Mouse (Mus musculus): ENCODE results near the gene Ppm1n. TPM values are rescaled to one million over a fixed set of nuclear protein-coding genes. Genes with fewer than 3 reads are reported as not detected.

Ppm1n gene
- total and polyA plus RNA-seq, 2 experiments: 0.13 TPM; not detected in 1

DNA sequence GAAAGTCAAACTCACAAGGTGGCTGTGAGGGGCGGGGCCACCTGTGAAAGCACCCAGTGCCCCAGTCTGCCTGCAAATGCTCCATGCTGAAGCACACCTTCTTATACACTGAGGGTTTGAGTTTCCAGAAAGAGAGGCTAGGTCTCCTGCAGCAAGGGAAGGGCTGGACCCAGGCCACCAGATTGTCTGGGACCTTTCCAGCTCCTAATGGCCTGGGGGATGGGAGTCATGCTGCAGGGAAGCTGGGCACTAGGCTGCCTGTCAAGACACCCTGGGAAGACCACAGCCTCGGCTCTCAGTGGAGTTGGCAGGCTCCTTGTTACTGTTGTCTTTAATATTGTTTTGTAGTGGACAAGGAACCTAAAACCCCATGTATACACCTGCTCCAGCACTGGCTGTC, 43.5 kb downstream of the Ppm1n start:
- Histone ChIP-seq H3K4me1 (ENCODE audit: control insufficient read depth, insufficient read depth, low read length) (peaks cover 34% of the 10 kb centered on the region), H3K36me3 (ENCODE audit: control insufficient read depth, insufficient read depth, low read length) (no peaks in the 10 kb centered on the region), H3K27ac (replicated peaks; ENCODE audit: insufficient read depth, low read depth, low read length) (peak overlapping the region; percentile 89), H3K9ac (ENCODE audit: low read depth, low read length) (peak overlapping the region; percentile 21; the same call in 1 of the 2 replicates), H3K79me2 (ENCODE audit: control insufficient read depth, insufficient read depth, low read length) (peaks cover 37% of the 10 kb centered on the region; the same call in 1 of the 2 replicates), H3K27me3 (ENCODE audit: control insufficient read depth, insufficient read depth, low read length) (no peaks in the 10 kb centered on the region), H3K4me3 (ENCODE audit: insufficient read depth, low read depth, low read length) (no peak overlapping the region)
- WGBS: 63% methylated on average over 2 of the region's 2 CpGs
- no peak for TF ChIP-seq CTCF (IDR thresholded peaks at IDR 0.05; ENCODE audit: low read depth, low read length)
- DNase-seq (ENCODE audit: extremely low read depth, low read depth, low spot score): peak; percentile 29

- Histone ChIP-seq H3K4me3 (ENCODE audit: insufficient read depth, low read depth, low read length) (no peak overlapping the region), H3K27ac (replicated peaks; ENCODE audit: insufficient read depth, low read depth, low read length) (peak overlapping the region; percentile 89), H3K36me3 (ENCODE audit: control insufficient read depth, insufficient read depth, low read length) (no peaks in the 10 kb centered on the region), H3K4me1 (ENCODE audit: control insufficient read depth, insufficient read depth, low read length) (peaks cover 45% of the 10 kb centered on the region), H3K79me2 (ENCODE audit: control insufficient read depth, insufficient read depth, low read length) (peaks cover 36% of the 10 kb centered on the region; the same call in 1 of the 2 replicates), H3K27me3 (ENCODE audit: control insufficient read depth, insufficient read depth, low read length) (no peaks in the 10 kb centered on the region), H3K9ac (ENCODE audit: low read depth, low read length) (0 out of 2 replicates have a peak overlapping the region, but pooled peaks have one; percentile 13)
- DNase-seq (ENCODE audit: extremely low read depth, low read depth, low spot score): peak; percentile 97
- TF ChIP-seq CTCF (IDR thresholded peaks at IDR 0.05; ENCODE audit: low read depth, low read length) (no peak), POLR2A (IDR thresholded peaks at IDR 0.05; ENCODE audit: extremely low read depth, insufficient read depth, low read length) (no peak)
- WGBS: 24% methylated on average over 2 of the region's 2 CpGs
Measured at GRCm38 (mm10) chr7:19235092-19235671, 44.7 kb downstream of the Ppm1n start.

DNA sequence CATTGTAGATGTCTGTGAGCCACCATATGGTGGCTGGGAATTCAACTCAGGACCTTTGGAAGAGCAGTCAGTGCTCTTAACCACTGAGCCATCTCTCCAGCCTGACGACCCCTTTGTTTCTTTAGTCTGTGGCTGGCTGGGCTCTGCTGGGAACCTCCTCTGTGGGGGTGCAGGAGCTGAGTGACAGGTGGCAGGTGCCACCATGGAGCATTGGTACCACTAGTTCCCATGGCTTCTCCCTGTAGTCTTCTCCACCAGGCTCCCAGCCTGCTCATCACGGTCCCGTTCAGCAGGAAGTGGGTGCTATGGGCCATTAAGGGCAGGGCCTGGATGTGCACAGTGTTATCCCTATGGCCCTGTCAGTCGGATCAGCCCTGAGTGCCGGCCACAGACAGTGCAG, 45.2 kb downstream of the Ppm1n start:
- Histone ChIP-seq H3K27me3 (ENCODE audit: control insufficient read depth, insufficient read depth, low read length) (no peaks in the 10 kb centered on the region), H3K27ac (replicated peaks; ENCODE audit: insufficient read depth, low read depth, low read length) (peak overlapping the region; percentile 89), H3K79me2 (ENCODE audit: control insufficient read depth, insufficient read depth, low read length) (peaks cover 32% of the 10 kb centered on the region; the same call in 1 of the 2 replicates), H3K4me1 (ENCODE audit: control insufficient read depth, insufficient read depth, low read length) (peaks cover 47% of the 10 kb centered on the region), H3K36me3 (ENCODE audit: control insufficient read depth, insufficient read depth, low read length) (no peaks in the 10 kb centered on the region), H3K9ac (ENCODE audit: low read depth, low read length) (peak overlapping the region; percentile 13), H3K4me3 (ENCODE audit: insufficient read depth, low read depth, low read length) (no peak overlapping the region)
- DNase-seq (ENCODE audit: extremely low read depth, low read depth, low spot score): no peak
- TF ChIP-seq CTCF (IDR thresholded peaks at IDR 0.05; ENCODE audit: low read depth, low read length) (no peak), POLR2A (IDR thresholded peaks at IDR 0.05; ENCODE audit: extremely low read depth, insufficient read depth, low read length) (no peak)
- WGBS: 60% methylated on average over 5 of the region's 5 CpGs

- TF ChIP-seq CTCF (IDR thresholded peaks at IDR 0.05; ENCODE audit: low read depth, low read length) (no peak), POLR2A (IDR thresholded peaks at IDR 0.05; ENCODE audit: extremely low read depth, insufficient read depth, low read length) (no peak)
- H3K27ac ChIP-seq (replicated peaks; ENCODE audit: insufficient read depth, low read depth, low read length): peak overlapping the region; percentile 96
- H3K4me1 ChIP-seq (ENCODE audit: control insufficient read depth, insufficient read depth, low read length): peaks cover 53% of the 10 kb centered on the region
- no peaks in the 10 kb centered on the region for H3K36me3 ChIP-seq (ENCODE audit: control insufficient read depth, insufficient read depth, low read length)
- H3K27me3 ChIP-seq (ENCODE audit: control insufficient read depth, insufficient read depth, low read length): no peaks in the 10 kb centered on the region
- no peak overlapping the region for H3K4me3 ChIP-seq (ENCODE audit: insufficient read depth, low read depth, low read length)
- peaks cover 19% of the 10 kb centered on the region; the same call in 1 of the 2 replicates for H3K79me2 ChIP-seq (ENCODE audit: control insufficient read depth, insufficient read depth, low read length)
- 45% methylated on average over 3 of the region's 3 CpGs for WGBS
- DNase-seq (ENCODE audit: extremely low read depth, low read depth, low spot score): peak; percentile 91
- no peak overlapping the region for H3K9ac ChIP-seq (ENCODE audit: low read depth, low read length)
Measured at GRCm38 (mm10) chr7:19231849-19232248, 48.0 kb downstream of the Ppm1n start.

GRCm38 (mm10) chr7:19230899-19231298, 49.0 kb downstream of the Ppm1n start:
- peak overlapping the region; percentile 96 for H3K27ac ChIP-seq (replicated peaks; ENCODE audit: insufficient read depth, low read depth, low read length)
- WGBS: 75% methylated on average over 5 of the region's 5 CpGs

DNA sequence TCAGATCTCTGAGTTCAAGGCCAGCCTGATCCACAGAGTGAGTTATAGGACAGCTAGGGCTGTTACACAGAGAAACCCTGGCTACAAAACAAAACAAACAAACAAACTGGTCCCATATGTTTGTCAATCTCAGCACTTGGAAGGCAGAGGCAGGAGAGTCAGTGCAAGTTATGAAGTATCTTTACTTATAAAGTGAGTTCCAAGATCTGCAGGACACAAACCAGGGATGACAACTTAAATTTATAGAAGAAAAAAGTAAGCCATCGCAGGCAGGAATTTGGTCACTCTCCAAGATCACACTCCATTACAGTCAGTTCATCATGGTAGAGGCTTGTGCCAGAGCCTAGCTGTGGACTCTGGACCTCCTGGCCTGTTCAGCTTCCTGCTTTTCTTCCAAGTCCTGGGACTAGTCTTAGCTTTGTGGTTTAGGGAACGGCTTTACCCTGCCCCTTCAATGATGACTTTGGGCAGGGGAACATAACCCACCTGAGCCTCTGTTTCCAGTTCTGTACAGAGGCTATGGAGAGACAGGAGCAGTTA, 49.8 kb downstream of the Ppm1n start:
- DNase-seq (ENCODE audit: extremely low read depth, low read depth, low spot score): peak; percentile 92
- H3K27me3 ChIP-seq (ENCODE audit: control insufficient read depth, insufficient read depth, low read length): no peaks in the 10 kb centered on the region
- H3K27ac ChIP-seq (replicated peaks; ENCODE audit: insufficient read depth, low read depth, low read length): peak overlapping the region; percentile 96
- WGBS: 21% methylated on average over 2 of the region's 2 CpGs
- H3K4me1 ChIP-seq (ENCODE audit: control insufficient read depth, insufficient read depth, low read length): peaks cover 45% of the 10 kb centered on the region
- no peak overlapping the region for H3K4me3 ChIP-seq (ENCODE audit: insufficient read depth, low read depth, low read length)
- TF ChIP-seq CTCF (IDR thresholded peaks at IDR 0.05; ENCODE audit: low read depth, low read length) (no peak), POLR2A (IDR thresholded peaks at IDR 0.05; ENCODE audit: extremely low read depth, insufficient read depth, low read length) (no peak)
- H3K79me2 ChIP-seq (ENCODE audit: control insufficient read depth, insufficient read depth, low read length): peaks cover 19% of the 10 kb centered on the region; the same call in 1 of the 2 replicates
- H3K9ac ChIP-seq (ENCODE audit: low read depth, low read length): peak overlapping the region; percentile 43
- no peaks in the 10 kb centered on the region for H3K36me3 ChIP-seq (ENCODE audit: control insufficient read depth, insufficient read depth, low read length)

More at GRCm38 (mm10) chr7:19230899-19231298, 49.0 kb downstream of the Ppm1n start:
- Histone ChIP-seq H3K9ac (ENCODE audit: low read depth, low read length) (no peak overlapping the region), H3K4me1 (ENCODE audit: control insufficient read depth, insufficient read depth, low read length) (peaks cover 46% of the 10 kb centered on the region), H3K4me3 (ENCODE audit: insufficient read depth, low read depth, low read length) (no peak overlapping the region), H3K79me2 (ENCODE audit: control insufficient read depth, insufficient read depth, low read length) (peaks cover 19% of the 10 kb centered on the region; the same call in 1 of the 2 replicates), H3K27me3 (ENCODE audit: control insufficient read depth, insufficient read depth, low read length) (no peaks in the 10 kb centered on the region), H3K36me3 (ENCODE audit: control insufficient read depth, insufficient read depth, low read length) (no peaks in the 10 kb centered on the region)
- TF ChIP-seq POLR2A (IDR thresholded peaks at IDR 0.05; ENCODE audit: extremely low read depth, insufficient read depth, low read length): no peak
- no peak for TF ChIP-seq CTCF (IDR thresholded peaks at IDR 0.05; ENCODE audit: low read depth, low read length)
- DNase-seq (ENCODE audit: extremely low read depth, low read depth, low spot score): peak; percentile 52
